Mouse (Mus musculus) embryonic facial prominence, embryonic 15.5 days (tissue): ENCODE measurements around the gene Rag2. TPM values are rescaled to one million over a fixed set of nuclear protein-coding genes. Genes with fewer than 3 reads are reported as not detected.

Source experiments
- ATAC-seq: fragments of 200-750 bp; cut with Nextera tagmentation; 2 replicates; pipeline ENCODE4 v1.8.0; 2017; ENCODE audit warnings: low read depth, moderate TSS enrichment; ENCODE audit not compliant: insufficient number of reproducible peaks, low FRiP score, low TSS enrichment
- H3K27ac ChIP-seq: fragments of 300-500 bp; sonication (generic); replicated peaks from 2 replicates; pipeline ENCODE4 v1.5.1; 2015; ENCODE audit warnings: mild to moderate bottlenecking, inconsistent platforms
- H3K27me3 ChIP-seq: fragments of 300-500 bp; sonication (generic); 2 replicates; pipeline ENCODE4 v1.6.1; 2015; ENCODE audit warnings: inconsistent platforms
- H3K36me3 ChIP-seq: fragments of 300-500 bp; sonication (generic); 2 replicates; pipeline ENCODE4 v1.6.1; 2015; ENCODE audit warnings: mild to moderate bottlenecking, inconsistent platforms
- H3K4me1 ChIP-seq: fragments of 300-500 bp; sonication (generic); 2 replicates; pipeline ENCODE4 v1.6.1; 2015; ENCODE audit warnings: inconsistent platforms
- H3K4me2 ChIP-seq: fragments of 300-500 bp; sonication (generic); replicated peaks from 2 replicates; pipeline ENCODE4 v1.6.1; 2015; ENCODE audit warnings: mild to moderate bottlenecking, inconsistent platforms
- H3K4me3 ChIP-seq: fragments of 300-500 bp; sonication (generic); replicated peaks from 2 replicates; pipeline ENCODE4 v1.5.1; 2015; ENCODE audit warnings: mild to moderate bottlenecking, inconsistent platforms
- H3K9ac ChIP-seq: fragments of 300-500 bp; sonication (generic); 2 replicates; pipeline ENCODE4 v1.6.1; 2015; ENCODE audit warnings: inconsistent platforms
- H3K9me3 ChIP-seq: fragments of 300-500 bp; sonication (generic); replicated peaks from 2 replicates; pipeline ENCODE4 v1.6.1; 2016; ENCODE audit warnings: inconsistent platforms
- WGBS: fragments of 180-500 bp; shearing (Covaris S2); methylation state at CpG from one replicate; pipeline ENCODE4 v1.1.7; 2015; 5-methylcytosine and 5-hydroxymethylcytosine counted together
- polyA plus RNA-seq: library from polyadenylated mRNA; unstranded; fragments of >200 nt; fragmentation: Nextera tagmentation; extraction: Ambion mirVana; gene quantifications from 2 replicates; pipeline ENCODE4 v1.2.1, GENCODE M21; 2015

Rag2 gene
- 0.11 TPM in 1 of 2 replicates, not detected in the other for polyA plus RNA-seq

GRCm38 (mm10) chr2:101624526-101624925, at the start of gene Rag2:
Gene Rag2, plus strand, starts transcription at chr2:101624718.
- no peaks in the 10 kb centered on the region for H3K27me3 ChIP-seq
- H3K9me3 ChIP-seq: no peaks in the 10 kb centered on the region
- H3K9ac ChIP-seq: no peak within 1 kb of the TSS
- H3K4me3 ChIP-seq: no peak within 1 kb of the TSS
- no peak for ATAC-seq
- 0 out of 2 replicates have a peak, but pooled peaks cover 4% of the 10 kb centered on the region for H3K4me1 ChIP-seq
- no peaks in the 10 kb centered on the region for H3K36me3 ChIP-seq
- no peak within 1 kb of the TSS for H3K4me2 ChIP-seq
- no peak within 1 kb of the TSS for H3K27ac ChIP-seq
- 54% methylated on average over 4 of the region's 4 CpGs for WGBS

- ATAC-seq: no peak
- Histone ChIP-seq H3K36me3 (no peaks in the 10 kb centered on the region), H3K9me3 (no peaks in the 10 kb centered on the region), H3K4me1 (no peaks in the 10 kb centered on the region), H3K27me3 (no peaks in the 10 kb centered on the region), H3K4me2 (no peak overlapping the region), H3K9ac (no peak overlapping the region), H3K4me3 (no peak overlapping the region), H3K27ac (no peak overlapping the region)
- 82% methylated on average over 4 of the region's 4 CpGs for WGBS
Measured at GRCm38 (mm10) chr2:101577243-101577642, 47.3 kb upstream of the Rag2 start.

GRCm38 (mm10) chr2:101580027-101580426, 44.5 kb upstream of the Rag2 start:
- no peaks in the 10 kb centered on the region for H3K27me3 ChIP-seq
- H3K27ac ChIP-seq: no peak overlapping the region
- no peak overlapping the region for H3K9ac ChIP-seq
- no peak overlapping the region for H3K4me2 ChIP-seq
- no peak overlapping the region for H3K4me3 ChIP-seq
- peaks cover 3% of the 10 kb centered on the region; the same call in 1 of the 2 replicates for H3K36me3 ChIP-seq
- 78% methylated on average over 2 of the region's 2 CpGs for WGBS
- no peaks in the 10 kb centered on the region for H3K4me1 ChIP-seq
- no peak for ATAC-seq
- H3K9me3 ChIP-seq: no peaks in the 10 kb centered on the region

- Histone ChIP-seq H3K4me1 (no peaks in the 10 kb centered on the region), H3K9ac (no peak overlapping the region), H3K27me3 (no peaks in the 10 kb centered on the region), H3K4me3 (no peak overlapping the region), H3K27ac (no peak overlapping the region), H3K4me2 (no peak overlapping the region), H3K9me3 (no peaks in the 10 kb centered on the region), H3K36me3 (peaks cover 3% of the 10 kb centered on the region; the same call in 1 of the 2 replicates)
- 74% methylated on average over 1 of the region's 1 CpGs for WGBS
- no peak for ATAC-seq
Measured at GRCm38 (mm10) chr2:101580428-101580827, 44.1 kb upstream of the Rag2 start.

- ATAC-seq: no peak
- H3K27ac ChIP-seq: no peak overlapping the region
- WGBS: 75% methylated on average over 3 of the region's 3 CpGs
Measured at GRCm38 (mm10) chr2:101580977-101581376, 43.5 kb upstream of the Rag2 start.

GRCm38 (mm10) chr2:101581418-101581817, 43.1 kb upstream of the Rag2 start:
- Histone ChIP-seq H3K4me1 (no peaks in the 10 kb centered on the region), H3K9ac (no peak overlapping the region), H3K27me3 (no peaks in the 10 kb centered on the region), H3K9me3 (no peaks in the 10 kb centered on the region), H3K36me3 (peaks cover 3% of the 10 kb centered on the region; the same call in 1 of the 2 replicates), H3K27ac (no peak overlapping the region), H3K4me3 (no peak overlapping the region), H3K4me2 (no peak overlapping the region)
- ATAC-seq: no peak
- WGBS: 81% methylated on average over 3 of the region's 3 CpGs

More at GRCm38 (mm10) chr2:101580977-101581376, 43.5 kb upstream of the Rag2 start:
- Histone ChIP-seq H3K4me1 (no peaks in the 10 kb centered on the region), H3K4me2 (no peak overlapping the region), H3K36me3 (peaks cover 3% of the 10 kb centered on the region; the same call in 1 of the 2 replicates), H3K9me3 (no peaks in the 10 kb centered on the region), H3K9ac (no peak overlapping the region), H3K4me3 (no peak overlapping the region), H3K27me3 (no peaks in the 10 kb centered on the region)

- 54% methylated on average over 8 of the region's 8 CpGs for WGBS
- no peak overlapping the region for H3K4me3 ChIP-seq
- ATAC-seq: no peak
- peaks cover 3% of the 10 kb centered on the region; the same call in 1 of the 2 replicates for H3K4me1 ChIP-seq
- H3K27me3 ChIP-seq: no peaks in the 10 kb centered on the region
- no peak overlapping the region for H3K9ac ChIP-seq
- no peak overlapping the region for H3K4me2 ChIP-seq
- no peaks in the 10 kb centered on the region for H3K9me3 ChIP-seq
- H3K27ac ChIP-seq: no peak overlapping the region
- no peaks in the 10 kb centered on the region for H3K36me3 ChIP-seq
Measured at GRCm38 (mm10) chr2:101591356-101591755, 33.2 kb upstream of the Rag2 start.

- Histone ChIP-seq H3K4me2 (no peak overlapping the region), H3K4me1 (peaks cover 3% of the 10 kb centered on the region; the same call in 1 of the 2 replicates), H3K4me3 (no peak overlapping the region), H3K36me3 (no peaks in the 10 kb centered on the region), H3K9me3 (no peaks in the 10 kb centered on the region), H3K27ac (no peak overlapping the region), H3K9ac (no peak overlapping the region), H3K27me3 (no peaks in the 10 kb centered on the region)
- WGBS: 20% methylated on average over 10 of the region's 10 CpGs
- ATAC-seq: no peak
Measured at GRCm38 (mm10) chr2:101592023-101592841, 32.3 kb upstream of the Rag2 start.

GRCm38 (mm10) chr2:101592886-101593285, 31.6 kb upstream of the Rag2 start:
- no peak overlapping the region for H3K4me2 ChIP-seq
- WGBS: 50% methylated on average over 8 of the region's 8 CpGs
- no peaks in the 10 kb centered on the region for H3K36me3 ChIP-seq
- no peak overlapping the region for H3K9ac ChIP-seq
- H3K27me3 ChIP-seq: no peaks in the 10 kb centered on the region
- no peak for ATAC-seq
- no peak overlapping the region for H3K27ac ChIP-seq
- H3K4me3 ChIP-seq: no peak overlapping the region
- H3K4me1 ChIP-seq: peaks cover 3% of the 10 kb centered on the region; the same call in 1 of the 2 replicates
- H3K9me3 ChIP-seq: no peaks in the 10 kb centered on the region

- H3K9me3 ChIP-seq: no peaks in the 10 kb centered on the region
- H3K27me3 ChIP-seq: no peaks in the 10 kb centered on the region
- H3K27ac ChIP-seq: no peak overlapping the region
- H3K9ac ChIP-seq: no peak overlapping the region
- WGBS: 81% methylated on average over 5 of the region's 5 CpGs
- H3K4me3 ChIP-seq: no peak overlapping the region
- no peak overlapping the region for H3K4me2 ChIP-seq
- no peak for ATAC-seq
- no peaks in the 10 kb centered on the region for H3K36me3 ChIP-seq
- peaks cover 3% of the 10 kb centered on the region; the same call in 1 of the 2 replicates for H3K4me1 ChIP-seq
Measured at GRCm38 (mm10) chr2:101594681-101595080, 29.8 kb upstream of the Rag2 start.

- Histone ChIP-seq H3K4me2 (no peak overlapping the region), H3K9me3 (no peaks in the 10 kb centered on the region), H3K9ac (no peak overlapping the region), H3K27me3 (no peaks in the 10 kb centered on the region), H3K36me3 (no peaks in the 10 kb centered on the region), H3K27ac (no peak overlapping the region), H3K4me3 (no peak overlapping the region), H3K4me1 (peaks cover 17% of the 10 kb centered on the region)
- ATAC-seq: no peak
Measured at GRCm38 (mm10) chr2:101597186-101597585, 27.3 kb upstream of the Rag2 start.
